Mouse (Mus musculus) brain, adult 10 weeks (tissue): ENCODE data around the gene Pms2. TPM values are rescaled to one million over a fixed set of nuclear protein-coding genes. Genes with fewer than 3 reads are reported as not detected.

Experiments
- polyA plus RNA-seq: library from polyadenylated mRNA; stranded (reverse); fragments of 350-450 nt; fragmentation: Illumina TruSeq; extraction: RNeasy Lipid Tissue Mini Kit (QIAGEN cat#74804); gene quantifications from one replicate; pipeline ENCODE4 v1.2.3, GENCODE M21; 2015; ENCODE audit warnings: low read depth, low replicate concordance

Pms2 gene
- 17.3 TPM for polyA plus RNA-seq

DNA sequence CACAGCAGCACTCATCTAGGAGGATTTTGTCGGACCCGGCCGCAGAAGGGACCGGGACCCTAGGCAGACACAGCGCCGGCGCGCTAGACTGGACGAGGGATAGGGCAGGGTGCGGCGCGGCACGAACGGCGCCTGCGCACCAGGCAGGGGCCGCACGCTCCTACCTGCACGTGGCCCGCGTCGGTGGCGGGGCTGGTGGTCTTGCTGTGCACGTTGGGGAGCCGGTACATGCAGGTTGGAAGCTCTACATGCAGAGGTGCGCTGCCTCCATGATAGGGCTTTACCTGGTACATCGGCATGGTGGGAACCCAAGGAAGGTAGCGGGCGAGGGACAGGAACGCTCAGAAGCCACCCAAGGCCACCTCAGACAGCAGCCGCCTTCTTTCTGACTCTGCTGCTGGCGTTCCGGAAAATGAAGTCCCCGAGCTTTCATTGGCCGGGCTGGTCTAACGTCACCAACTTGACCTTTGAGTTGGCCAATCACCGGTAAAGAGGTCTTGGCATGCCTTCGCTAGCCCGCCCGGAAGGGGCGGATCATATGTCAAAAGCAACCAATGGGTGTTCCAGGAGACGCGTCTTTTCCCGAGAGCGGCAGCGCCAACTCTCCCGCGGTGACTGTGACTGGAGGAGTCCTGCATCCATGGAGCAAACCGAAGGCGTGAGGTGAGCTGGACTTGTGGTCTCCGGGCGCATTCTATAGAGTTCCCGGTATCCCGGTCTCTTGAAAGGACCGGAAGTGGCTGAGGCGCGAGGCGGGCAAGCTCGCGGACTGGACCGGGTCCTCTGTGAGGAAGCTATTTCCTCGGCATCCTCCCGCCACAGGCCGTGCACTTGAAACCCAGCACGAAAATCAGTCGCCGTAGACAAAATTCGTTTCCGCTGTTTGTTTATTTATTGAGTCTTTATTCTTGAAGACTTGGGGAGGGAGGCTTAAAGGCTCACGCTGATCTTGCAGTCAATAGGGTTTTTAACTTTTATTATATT lies at the start of gene Pms2, which contains the start of gene Aimp2:
Gene Pms2, plus strand, starts transcription at position 548 of the 984 bp plus-strand sequence.
Gene Aimp2, minus strand, starts transcription at position 431 of the 984 bp plus-strand sequence.

DNA sequence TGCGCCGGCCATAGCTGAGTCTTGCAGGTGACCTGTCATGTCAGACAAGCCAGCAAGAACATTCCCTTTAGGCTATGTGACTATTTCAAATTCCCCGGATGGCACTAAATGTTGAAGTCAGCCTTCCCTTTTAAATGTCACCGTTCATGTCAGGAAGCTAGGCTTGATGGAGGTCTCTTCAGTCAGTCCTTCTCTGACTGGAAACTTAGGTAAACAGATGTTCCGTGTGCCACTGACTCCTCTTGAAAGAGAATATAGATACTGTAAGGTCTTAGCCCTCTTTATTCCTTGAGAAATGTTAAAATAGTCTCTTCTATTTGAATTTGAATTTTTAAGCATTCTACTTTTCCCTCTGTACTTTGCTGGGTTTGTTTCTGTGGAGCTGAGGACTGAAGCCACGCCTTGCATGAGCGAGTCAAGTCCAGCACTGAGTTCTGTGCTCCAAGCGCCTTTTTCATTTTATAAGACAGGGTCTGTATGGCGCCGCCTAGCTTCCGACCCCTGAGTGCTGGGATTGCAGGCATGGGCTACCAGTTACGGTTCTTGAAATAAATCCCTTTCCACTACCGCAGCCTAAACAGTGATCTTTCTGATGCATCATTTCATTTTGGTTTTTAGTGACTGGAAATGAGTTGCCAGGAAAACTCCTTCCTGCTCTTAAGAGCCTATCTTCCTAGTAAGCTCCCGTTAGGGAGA lies 12.0 kb upstream of the Pms2 start, which contains the start of gene Ankrd61:
Gene Ankrd61, minus strand, starts transcription at position 51 of the 696 bp plus-strand sequence.

DNA sequence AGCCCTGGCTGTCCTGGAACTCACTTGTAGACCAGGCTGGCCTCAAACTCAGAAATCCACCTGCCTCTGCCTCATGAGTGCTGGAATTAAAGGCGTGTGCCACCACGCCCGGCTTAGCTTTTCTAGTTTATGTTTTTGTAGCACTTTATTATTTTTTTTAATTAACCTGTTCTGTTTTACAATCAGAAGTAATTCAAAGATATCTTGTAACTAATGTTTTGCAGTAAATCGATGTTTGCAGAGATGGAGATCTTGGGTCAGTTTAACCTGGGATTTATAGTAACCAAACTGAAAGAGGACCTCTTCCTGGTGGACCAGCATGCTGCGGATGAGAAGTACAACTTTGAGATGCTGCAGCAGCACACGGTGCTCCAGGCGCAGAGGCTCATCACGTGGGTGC lies 18.1 kb downstream of the Pms2 start, which contains the start of gene Gm42421:
Gene Gm42421, plus strand, starts transcription at position 301 of the 400 bp plus-strand sequence.

DNA sequence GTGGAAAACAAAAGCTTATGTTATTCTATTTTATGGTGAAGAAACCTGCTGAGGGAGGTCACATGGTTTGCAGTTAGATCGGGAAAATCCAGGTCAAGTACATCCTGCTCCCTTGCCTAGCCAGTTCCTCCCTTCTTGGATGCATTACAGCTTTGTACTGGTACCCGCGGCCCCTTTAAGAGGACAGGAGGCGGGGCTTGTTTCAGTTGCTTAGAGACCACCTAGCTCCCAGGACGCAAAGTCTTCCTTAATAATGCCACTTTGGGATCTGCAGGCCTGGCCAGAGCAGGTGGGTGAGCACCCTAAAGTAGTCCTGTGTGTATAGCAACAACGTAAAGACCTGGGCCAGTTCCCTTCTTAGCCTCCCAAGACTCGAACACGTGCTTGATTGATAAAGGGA lies 23.1 kb downstream of the Pms2 start, which contains the start of gene Rsph10b:
Gene Rsph10b, plus strand, starts transcription at position 205 of the 400 bp plus-strand sequence.

Other genes starting within 250 kb of the Pms2 start
- gene Usp42, start 177.7 kb upstream of the Pms2 start, polyA plus RNA-seq: 11.5 TPM
- 43.3 TPM for gene Eif2ak1, start 92.2 kb upstream of the Pms2 start, polyA plus RNA-seq
- not detected for gene Ankrd61, start 12.3 kb upstream of the Pms2 start, polyA plus RNA-seq
- 61.9 TPM for gene Aimp2, start 117 bp upstream of the Pms2 start, polyA plus RNA-seq
- gene Gm42421, start 18.2 kb downstream of the Pms2 start, polyA plus RNA-seq: 0.76 TPM
- 6.8 TPM for gene Rsph10b, start 23.1 kb downstream of the Pms2 start, polyA plus RNA-seq
- 44.4 TPM for gene Ccz1, start 104.9 kb downstream of the Pms2 start, polyA plus RNA-seq
- 3.9 TPM for gene Ocm, start 116.7 kb downstream of the Pms2 start, polyA plus RNA-seq
- gene Lmtk2, start 190.5 kb downstream of the Pms2 start, polyA plus RNA-seq: 50.7 TPM